Mouse (Mus musculus): ENCODE data around the gene Uroc1.

Gene Uroc1

DNA sequence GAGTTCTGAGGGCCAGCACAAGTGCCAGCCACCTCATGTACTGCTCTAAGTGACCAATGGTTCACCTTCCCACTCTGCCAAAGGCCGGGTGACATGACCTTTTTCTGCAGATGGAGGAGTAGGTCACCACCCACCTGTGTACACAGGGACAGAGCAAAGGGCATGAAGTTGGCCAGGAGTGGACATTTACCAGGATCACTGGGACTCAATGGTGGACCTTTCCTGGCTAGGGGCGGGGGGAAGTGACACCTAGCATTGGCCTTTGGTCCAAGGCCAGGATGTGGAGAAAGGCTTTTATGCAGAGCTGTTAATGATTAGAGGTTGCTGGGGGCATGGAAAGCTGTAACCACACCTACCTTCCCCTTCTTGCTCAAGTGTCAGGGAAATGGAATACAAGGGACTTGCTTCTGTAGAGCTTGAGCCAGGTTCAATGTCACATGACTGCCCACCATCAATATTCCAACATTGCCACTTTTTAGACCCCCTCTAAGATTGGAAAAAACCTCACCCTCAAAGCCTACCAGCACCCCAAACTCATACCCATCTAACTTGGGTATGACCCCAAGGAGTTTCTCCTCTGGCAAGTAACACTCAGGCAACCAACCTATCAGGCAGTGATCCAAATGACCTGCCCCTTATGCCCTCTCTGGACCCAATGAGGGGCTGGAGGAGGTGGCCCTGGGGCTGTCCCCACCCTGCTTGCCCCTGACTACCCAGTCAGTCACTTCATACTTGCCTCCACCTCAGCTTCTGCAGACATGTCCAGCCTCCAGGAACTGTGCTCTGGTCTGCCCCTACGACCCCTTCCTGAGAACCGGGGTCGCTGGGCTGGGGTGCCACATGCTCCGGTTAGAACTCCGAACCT is at the start of gene Uroc1:
Gene Uroc1 (plus strand): TSS at position 724 of the 865 bp plus-strand sequence.
- no peak for DNase-seq (ENCODE audit: low spot score)

DNA sequence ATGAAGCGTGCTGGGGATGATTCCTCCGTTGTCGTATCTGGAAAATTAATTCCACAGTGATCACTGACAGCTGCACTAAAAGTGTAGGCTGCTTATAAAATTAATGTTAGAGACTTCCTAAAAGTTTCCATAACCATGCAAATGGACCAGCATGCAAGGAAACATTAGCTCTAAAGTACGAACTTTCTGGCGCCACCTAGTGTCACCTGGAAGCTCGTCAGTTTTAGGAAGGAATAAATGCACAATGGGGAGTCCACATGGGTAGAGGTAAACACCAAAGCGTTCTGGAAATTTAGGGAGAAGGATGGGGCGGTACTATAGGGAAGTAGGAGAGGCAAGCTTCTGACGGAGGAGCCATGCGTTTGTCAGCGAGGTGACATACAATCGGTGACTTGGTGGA is 44.8 kb upstream of the Uroc1 start:
- DNase-seq (ENCODE audit: low spot score) = no peak

DNA sequence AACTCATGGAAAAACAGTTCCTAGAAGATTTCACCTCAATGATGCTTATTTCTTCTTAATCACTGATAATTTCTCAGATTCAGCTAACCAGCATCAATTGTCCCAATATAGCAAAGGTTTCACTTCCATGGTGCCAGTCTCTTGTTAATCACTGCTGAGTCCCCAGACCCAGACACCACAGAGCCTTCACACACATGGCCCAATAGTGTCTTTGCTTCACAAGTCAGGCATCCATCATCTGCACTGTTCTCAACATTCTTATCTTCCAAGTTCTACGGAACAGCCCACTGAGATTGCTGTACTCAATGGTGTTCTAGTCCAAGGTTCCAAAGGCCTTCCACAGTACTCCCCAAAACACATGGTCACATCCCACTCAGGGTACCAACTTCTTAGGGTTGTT is 32.2 kb upstream of the Uroc1 start, which contains the start of gene BC048671:
Gene BC048671 (plus strand): TSS at position 301 of the 400 bp plus-strand sequence.
- DNase-seq (ENCODE audit: low spot score) = no peak

DNA sequence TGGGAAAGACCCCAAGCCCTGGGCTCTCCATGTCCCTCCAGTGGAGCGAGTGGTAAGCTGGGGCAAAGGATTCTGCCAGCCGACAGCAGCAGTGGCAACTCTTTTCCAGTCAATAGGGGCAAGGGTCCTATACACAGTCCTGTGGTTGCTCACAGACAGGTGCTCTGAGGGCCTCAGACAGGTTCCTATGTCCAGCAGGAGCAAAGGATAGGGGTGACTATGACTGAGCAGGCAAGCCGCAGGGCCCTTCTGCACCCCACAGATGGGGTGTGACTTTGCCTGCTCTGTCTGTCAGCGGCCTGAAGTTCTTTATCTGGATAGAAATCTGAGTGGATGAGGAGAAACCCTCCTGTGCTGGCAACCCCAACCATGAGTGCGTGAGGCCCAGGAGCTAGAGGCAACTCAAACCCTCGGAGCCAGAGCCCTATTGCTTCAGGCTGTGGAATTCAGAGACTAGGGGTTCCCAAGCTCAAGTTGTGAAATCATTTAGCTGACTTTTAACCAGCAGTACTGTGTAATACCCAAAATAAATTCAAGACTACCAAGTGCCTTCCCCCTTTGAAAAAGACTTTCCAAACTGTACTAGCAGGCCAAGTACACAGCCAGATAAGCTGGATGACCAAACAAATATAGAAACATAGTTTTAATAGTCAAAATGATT is 26.6 kb upstream of the Uroc1 start:
- no peak for DNase-seq (ENCODE audit: low spot score)

DNA sequence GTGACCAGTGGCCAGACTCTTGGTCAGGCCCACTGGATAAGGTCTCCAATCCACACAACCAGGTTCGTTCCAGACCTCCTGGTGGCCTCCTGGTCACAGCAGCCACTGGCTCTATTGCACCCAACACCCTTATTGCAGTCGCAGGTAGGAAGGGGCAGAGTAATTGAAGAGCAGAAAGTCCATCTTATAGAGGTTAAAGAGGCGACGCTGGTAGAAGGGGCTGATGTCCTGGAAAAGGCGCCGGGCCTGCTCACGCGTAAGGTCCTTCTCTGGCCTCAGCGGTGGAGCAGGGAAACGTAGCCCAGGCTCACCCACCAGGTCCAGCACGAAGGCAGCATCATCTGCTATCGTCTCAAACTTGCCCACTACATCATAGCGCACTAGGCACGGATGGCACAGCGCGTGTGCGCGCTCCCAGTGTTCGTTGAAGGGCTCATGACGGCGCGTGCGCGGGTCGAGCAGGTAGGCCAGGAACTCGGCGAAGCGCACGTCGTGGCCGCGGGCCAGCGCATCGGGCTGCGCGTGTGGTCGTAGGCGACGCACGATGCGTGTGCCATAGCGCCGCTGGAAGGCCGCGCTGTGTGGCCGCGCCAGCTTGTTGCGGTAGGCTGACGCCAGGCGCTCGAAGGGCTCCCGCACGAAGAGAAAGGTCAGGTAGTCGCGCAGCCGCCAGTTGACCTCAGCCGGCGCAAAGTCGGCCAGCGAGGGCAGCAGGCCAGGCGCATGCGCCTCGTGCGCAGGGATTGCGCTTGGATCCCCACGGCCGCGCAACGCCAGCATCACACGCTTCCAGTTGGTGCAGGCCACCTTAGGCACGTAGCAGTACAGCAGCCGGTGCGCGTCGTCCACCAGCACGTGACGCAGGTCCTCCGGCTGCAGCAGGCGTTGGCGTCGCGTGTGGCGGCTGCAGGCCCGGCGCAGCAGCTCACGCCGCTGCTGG is 24.0 kb upstream of the Uroc1 start:
- DNase-seq (ENCODE audit: low spot score) = no peak

DNA sequence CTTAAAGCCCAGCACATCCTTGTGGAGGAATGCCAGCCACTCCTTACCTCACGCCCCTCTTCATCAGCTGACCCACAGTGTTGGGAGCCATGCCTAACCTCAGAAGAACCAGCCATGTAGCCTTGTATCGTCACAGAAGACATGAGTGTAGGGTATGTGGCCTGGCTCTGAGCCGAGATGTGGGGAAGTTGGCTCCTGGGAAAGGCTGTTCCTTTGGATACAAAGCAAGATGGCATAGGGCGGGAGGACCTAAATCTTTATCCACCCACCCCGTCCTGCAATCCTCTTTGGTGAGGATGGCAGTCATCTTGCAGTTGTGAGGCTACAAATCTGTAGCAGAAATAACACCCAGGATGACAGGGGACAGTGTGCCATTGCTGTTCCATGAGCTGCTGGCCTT is 17.1 kb upstream of the Uroc1 start:
- DNase-seq (ENCODE audit: low spot score) = no peak

DNA sequence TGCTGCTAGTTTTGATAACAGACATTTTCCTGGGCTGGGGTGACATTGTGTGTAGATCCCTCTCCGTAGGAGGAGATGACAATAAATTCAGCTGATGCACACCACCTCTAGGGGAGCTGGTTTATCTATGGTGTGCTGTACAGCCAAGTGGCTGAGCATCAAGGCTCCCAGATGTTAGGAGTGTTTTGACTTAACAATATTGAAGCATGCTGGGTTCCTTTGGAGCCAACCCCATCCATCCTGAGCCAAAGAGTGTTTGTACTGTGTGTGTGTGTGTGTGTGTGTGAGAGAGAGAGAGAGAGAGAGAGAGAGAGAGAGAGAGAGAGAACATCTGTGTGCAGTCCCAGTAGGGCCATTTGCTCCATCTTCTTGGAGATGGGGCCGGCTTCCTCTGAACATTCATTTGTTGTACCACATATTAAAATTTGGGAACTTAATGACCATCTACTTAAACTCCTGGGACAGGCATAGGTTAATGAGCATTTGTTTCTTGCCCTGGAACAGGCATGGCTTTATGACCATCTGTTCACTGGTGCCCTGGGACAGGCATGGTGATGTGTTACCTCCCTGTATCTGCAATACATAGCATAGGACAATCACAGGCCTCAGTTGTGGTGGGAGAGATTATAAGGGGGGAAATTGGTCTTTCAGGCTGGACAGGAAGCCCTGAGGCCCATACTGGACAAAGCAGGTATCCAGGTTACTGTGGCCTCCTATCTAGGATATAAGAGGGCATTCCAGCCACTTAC is 15.4 kb upstream of the Uroc1 start:
- DNase-seq (ENCODE audit: low spot score) = no peak

DNA sequence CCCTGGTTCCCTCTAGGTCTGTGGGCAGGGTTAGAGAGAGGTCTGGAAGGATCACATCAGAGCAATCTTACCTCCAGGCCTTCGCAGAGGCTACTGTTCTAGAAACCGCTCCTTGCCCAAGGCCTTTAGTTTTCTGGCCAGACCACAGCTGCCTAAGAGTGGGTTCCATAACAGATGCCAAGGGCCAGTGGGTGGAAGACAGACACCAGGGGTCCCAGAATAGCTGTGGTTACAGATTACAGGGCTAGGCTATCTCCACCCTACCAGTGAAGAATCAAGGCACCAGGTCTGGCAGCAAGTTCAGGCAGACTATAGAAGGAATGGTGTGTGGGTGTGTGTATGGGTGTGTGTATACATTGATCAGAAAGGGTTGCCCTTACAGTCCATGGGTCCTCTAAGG is 14.1 kb upstream of the Uroc1 start:
- no peak for DNase-seq (ENCODE audit: low spot score)

DNA sequence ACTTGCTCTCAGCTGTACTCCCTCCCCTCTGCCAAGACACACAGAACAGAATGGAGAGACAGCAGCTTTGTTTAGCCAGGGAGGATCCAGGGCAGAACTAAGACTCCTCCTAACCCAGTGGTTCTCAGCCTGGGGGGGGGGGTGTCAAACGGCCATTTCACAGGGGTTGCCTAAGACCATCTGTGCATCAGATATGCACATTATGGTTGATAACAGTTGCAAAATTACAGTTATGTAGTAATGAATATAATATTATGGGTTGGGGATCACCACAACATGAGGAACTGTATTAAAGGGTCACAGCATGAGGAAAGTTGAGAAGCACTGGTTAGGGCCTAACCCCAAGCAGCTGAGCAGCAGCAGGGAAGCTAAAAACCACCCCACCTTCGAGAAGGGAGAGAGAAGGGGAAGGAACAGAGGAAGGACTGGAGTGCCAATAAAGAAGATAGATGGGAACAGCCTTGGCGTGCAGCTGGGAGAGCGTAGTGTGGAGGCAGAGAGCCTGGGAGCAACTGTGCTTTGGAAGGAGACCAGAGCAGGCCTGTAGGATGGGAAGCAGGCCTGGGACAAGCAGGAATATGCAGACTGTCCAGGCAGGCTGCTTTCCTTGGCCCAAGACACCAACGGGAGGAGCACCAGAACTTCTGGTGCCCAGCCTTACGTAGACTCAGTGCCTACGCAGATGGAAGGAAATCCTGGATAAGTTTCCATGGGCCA is 13.5 kb upstream of the Uroc1 start:
- no peak for DNase-seq (ENCODE audit: low spot score)

DNA sequence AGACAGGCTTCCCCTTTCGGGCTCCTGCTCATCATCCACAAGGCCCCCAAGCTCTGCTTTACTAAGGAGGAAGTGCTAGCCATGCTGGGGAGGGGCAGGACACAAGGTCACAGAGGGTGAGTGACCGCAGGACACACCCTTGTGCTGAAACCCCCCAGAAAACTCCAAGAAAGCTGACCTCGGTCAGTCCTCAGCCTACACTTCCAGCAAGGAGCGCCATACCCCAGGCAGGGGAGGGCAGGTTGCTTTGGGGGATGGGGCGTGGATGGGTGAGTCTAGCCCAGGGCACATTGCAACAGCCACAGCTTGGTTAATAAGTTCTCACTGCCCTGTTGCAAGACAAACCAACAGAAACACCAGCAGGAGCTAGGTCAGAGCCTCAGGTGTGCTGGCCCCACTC is 12.7 kb upstream of the Uroc1 start:
- no peak for DNase-seq (ENCODE audit: low spot score)

DNA sequence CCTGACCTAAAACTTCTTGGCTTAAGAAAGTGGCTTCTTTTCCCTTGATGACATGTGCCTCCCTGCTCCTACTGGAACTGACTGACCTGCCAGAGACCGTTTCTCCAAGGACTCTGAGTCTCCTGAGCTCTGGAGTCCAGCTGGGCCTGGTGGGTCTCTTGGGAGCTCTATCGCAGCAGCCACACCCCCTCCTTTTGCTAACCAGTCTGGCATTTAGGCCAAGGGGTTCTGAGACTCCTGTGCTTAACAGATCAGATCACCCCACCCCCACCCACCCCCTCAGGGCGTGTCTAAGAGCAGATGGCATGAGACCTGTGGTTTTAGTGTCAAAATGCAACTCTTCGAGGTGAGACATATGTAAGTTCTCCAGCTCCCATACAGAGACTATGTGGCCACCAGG is 11.3 kb upstream of the Uroc1 start:
- no peak for DNase-seq (ENCODE audit: low spot score)

DNA sequence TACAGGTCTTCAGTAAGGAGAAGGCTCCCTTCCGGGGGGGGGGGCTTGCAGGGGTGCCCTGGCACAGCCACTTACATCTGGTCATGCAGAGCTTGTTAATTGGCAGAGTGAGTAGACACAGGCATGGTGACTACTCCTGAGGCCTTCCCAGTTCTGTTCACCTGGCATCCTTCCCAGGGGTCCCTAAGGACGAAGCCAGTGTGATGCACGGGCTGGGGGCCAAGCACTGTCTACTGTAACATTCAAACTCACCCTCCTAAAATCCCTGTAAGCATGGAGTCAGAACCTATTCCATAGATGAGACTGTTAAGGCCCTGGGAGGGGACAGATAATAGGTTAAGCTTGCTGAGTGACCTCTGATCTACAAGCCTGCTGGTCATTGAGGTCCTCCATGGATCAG is 9.1 kb upstream of the Uroc1 start:
- DNase-seq (ENCODE audit: low spot score) = peak; percentile 51

DNA sequence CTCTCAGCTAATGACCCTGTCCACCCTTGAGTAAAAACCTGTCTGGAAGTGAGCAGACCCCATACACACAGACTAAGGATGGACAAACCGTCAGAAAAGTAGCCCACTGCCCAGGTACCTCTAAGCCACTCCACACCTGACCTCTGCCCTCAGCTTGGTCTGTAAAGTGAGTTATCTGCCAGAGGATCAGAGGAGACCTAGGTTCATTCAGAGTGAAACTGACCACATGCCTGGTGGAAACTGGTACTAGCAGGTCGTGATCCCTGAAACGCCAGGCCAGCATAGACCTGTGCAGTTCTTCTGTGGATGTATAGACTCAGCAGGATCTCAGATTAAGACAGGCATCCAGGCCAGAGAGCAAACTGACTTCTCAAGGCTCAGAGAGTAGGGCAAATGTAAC is 8.6 kb upstream of the Uroc1 start:
- DNase-seq (ENCODE audit: low spot score) = no peak

DNA sequence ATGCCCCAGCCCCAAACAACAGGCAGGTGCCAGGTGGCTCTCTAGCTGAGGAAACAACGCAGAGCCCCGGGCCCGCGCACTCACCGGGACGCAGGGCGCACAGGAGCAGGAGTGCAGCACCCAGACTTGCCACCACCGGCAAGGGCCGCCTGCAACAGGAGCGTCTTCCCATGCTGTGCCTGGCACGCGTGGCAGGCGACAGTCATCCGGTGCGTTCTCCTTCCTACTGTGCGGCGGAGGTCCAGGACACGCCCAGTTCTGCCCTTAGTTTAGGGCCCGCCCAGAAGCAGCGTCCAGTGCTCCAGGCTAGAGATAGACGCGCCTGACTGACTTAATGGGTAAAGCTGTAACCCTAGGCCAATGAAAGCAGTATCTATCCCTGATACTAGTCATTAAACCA is 8.1 kb upstream of the Uroc1 start, which contains the start of gene Chst13:
Gene Chst13 (minus strand): TSS at position 195 of the 400 bp plus-strand sequence.
- DNase-seq (ENCODE audit: low spot score) = peak; percentile 10

DNA sequence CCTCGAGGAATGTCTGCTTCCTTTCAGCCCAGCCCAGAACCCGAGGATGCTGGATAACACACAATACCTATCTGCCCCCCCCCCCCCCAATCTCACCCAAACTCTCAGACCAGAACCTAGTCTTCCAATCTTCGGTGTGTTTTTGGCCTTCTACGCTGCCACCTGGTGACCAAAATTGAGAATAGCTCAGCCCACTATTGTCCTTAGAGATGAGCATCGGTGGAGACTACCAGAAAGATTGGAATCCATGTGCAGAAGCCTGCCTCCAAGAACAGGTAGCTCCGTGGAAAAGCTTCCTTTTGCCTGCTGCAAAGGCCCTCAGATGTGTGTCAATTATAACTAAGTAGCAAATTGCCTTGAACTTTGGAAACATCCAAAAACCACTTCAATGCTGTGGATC is 5.4 kb upstream of the Uroc1 start:
- peak; percentile 21 for DNase-seq (ENCODE audit: low spot score)

DNA sequence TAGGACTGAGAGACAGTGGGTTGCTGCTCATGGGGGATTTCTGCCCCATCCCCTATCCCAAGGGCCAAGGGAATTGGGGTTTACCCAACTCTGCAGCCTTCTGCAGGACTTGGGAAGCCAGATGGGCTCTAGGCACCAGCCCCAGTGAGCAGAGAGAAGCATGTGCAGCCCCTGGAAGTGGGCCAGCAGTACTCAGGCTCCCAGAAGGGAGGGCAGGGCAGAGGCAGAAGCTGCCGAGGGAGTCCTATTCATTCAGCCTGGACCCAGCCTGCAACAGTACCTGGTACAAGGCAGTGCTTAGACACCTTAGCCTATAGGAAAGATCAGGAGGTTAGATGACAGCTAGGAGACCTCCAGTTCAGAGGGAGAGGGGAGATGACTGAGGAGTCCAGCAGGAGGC is 3.1 kb upstream of the Uroc1 start:
- peak; percentile 10 for DNase-seq (ENCODE audit: low spot score)

DNA sequence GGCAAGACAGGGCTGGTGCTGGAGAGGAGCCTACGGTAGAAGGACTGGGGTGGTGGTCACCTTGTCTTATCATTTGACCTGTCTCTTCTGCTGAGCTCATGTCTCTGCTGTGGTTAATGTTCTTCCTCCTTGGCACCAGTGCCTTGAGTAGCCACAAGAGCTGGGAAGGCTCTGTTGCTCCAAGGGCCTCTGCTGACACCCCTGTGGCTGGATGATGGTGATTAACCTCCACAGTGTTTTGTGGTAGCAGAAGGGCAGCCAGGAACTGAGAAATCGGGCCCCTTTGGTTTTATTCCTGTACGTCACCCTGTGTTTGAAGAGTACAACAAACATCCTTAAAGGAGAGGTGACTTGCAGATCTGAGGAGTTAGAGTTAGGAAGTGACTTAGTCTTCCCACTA is 1.2 kb downstream of the Uroc1 start:
- DNase-seq (ENCODE audit: low spot score) = no peak

DNA sequence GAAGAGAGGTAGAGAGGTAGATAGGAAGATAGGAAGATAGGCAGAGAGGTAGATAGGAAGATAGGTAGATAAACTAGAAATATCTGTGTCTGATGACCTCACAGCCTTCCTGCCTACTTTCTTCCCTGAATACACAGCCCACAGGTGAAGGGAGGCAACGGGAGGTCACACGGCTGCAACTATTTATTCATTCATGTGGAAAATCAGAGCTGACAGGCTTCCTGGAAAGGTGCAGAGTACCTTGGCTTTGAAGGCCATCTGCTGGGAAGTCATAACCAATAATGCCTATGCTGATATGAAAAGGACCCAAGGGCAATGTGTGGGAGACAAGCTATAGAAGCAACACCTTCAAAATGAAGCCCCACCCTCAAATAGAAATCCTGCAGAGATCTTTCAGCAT is 9.3 kb downstream of the Uroc1 start:
- no peak for DNase-seq (ENCODE audit: low spot score)

DNA sequence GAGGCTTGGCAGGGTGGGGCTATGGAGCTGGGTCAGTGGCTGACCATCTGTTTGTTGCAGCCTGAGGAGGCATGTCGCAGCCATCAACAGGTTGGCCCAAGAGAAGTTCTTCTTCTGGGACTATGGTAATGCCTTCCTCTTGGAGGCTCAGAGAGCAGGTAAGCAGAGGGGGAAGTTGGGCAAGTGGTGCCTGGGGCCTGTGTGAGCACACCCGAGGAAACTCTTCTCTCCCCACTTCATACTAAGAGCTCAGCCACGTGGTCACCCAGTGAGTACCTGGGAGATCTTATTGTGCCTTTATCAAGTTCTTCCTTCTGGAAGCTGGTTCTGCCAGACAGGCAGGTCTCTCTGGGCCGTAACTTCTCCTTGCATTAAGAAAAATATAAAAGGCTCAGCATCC is 14.1 kb downstream of the Uroc1 start:
- no peak for DNase-seq (ENCODE audit: low spot score)

DNA sequence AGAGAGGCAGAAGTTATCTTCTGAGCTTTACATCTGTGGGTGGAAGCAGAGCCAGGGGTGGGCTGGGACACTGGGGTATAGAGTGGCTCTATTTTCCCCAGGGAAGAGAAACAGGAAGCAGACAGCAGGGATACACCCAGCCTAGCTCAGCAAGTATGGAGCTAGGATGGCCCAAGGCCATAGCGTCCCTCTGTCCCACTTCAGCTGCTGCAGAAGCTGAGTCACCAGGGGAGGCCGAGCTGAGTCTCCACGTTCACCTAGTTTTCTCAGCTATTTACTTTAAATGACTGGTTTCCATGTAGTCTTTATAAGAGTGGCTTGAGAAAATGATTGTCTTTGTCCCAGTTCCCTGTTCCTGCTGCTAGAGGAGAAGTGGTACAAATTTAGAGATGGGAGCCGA is 15.4 kb downstream of the Uroc1 start:
- DNase-seq (ENCODE audit: low spot score) = no peak

DNA sequence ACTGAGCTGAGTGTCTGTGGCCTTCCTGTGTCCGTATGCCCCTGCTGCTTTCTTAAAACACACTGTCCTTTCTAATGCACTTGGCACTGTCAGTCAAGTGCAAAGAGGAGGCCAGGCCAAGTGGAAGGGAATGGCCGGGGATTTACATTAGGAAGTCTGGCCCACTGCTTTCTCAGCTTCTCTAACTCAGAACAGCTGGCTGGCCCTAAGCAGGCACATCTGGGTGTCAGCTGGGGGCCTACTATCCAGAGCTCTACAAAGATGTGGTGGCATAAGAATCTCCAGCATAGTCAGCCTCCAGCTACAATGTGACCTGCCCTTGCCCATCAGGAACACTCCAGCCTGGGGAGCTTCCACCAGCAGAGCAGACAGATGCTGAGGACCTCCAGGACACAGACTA is 16.9 kb downstream of the Uroc1 start:
- no peak for DNase-seq (ENCODE audit: low spot score)

Data from MN1 (cell line).